Mouse (Mus musculus): ENCODE measurements around the gene Tango2.
A peak's percentile ranks its signal among the peaks of the same experiment; 100 is the strongest.

Tango2 gene

GRCm38 (mm10) chr16:18347931-18348600, at the start of gene Tango2, which contains the start of gene Arvcf:
Gene Tango2 (minus strand): TSS chr16:18348103.
Gene Arvcf (plus strand): TSS chr16:18348182.
- peak; percentile 94 for DNase-seq

DNA sequence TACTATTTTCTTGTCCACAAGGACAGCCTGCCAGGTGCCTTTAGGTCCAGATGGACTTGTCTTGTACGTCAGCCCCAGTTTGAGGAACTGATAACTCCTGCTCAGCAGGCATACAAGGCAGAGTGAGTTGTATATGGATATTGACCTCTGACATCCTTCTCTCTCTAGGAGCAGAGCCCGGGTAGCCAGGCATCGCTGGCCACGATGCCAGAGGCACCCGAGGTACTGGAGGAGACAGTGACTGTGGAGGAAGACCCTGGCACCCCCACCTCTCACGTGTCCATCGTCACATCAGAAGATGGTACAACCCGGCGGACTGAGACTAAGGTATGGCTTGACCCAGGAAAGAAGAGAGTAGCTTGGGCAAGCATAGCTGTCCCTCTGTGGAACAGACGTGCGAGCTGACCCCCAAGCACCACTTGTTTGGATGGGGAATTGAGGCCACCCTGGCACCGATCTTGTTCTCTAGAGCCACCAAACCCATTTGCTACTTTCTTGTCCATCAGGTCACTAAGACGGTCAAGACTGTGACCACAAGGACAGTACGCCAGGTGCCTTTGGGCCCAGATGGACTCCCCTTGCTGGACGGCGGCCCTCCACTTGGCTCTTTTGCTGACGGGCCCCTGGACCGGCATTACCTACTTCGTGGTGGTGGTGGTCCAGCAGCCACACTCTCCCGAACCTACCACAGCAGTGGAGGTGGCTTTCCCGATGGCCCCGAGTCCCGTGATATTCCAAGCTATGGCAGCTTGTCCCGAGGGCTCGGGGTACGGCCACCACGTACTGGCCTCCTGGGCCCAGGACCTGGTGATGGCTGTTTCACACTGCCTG, 49.1 kb upstream of the Tango2 start:
- no peak for DNase-seq

DNA sequence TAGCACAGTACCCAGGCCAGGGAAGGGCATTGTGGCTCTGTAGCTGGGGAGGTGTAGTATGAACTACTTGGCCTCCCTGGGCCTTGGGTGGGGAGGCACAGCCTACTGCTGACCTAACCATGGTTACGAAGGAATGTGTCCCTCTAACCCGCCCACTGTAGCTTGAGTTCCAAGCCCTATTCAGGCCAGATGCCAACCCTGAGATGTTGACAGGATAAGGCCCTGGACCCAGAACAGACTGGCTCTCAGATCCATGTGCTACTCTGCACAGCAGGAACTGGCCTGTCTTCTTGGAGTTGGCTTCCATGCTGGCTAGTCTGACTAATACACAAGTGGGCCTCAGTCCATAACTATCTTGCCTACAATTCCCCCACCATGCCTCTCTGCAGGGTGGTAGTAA, 48.3 kb upstream of the Tango2 start:
- peak; percentile 72 for DNase-seq

- DNase-seq = peak; percentile 66
Observed at GRCm38 (mm10) chr16:18395620-18396036, 47.7 kb upstream of the Tango2 start.

DNA sequence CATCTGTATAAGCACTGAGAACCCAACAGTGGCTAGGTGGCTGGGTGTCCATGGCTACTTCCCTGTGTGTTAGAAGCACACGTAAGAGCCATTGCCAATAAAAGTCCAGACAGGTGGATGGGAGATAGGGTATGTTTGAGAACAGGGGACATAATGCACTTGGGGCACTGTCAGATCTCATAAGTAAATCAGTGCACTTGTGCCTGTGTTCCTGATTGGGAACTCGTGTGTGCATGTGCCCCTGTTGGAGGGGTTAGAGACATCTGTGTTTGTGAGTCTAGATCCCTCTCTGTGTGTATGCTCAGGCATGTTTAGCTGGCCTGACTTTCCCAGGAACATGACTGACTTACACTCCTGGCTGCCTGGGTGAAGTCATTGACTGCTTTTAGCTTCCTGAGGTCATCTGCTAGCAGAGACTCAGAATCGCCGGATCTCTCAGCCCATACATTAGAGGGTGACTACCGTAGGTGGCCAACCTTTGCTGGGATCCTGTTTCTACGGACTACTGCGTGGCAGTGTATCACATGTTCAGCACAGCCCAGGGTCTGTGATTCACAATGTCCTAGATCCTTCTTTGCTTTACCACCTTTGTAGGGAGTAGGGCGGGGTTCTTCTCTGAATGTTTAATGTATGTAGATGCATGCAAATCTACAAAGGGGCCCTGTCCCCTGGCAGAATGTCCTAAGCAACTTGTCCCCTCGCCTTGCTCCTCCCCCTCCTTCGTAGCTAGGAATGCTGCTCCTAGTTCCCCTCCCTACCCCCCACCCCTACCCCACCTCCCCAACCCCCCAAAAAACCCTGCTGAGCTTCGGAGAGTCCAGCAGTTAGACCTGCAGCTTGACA, 47.1 kb upstream of the Tango2 start:
- no peak for DNase-seq

- no peak for DNase-seq
Observed at GRCm38 (mm10) chr16:18394056-18394455, 46.2 kb upstream of the Tango2 start.

DNA sequence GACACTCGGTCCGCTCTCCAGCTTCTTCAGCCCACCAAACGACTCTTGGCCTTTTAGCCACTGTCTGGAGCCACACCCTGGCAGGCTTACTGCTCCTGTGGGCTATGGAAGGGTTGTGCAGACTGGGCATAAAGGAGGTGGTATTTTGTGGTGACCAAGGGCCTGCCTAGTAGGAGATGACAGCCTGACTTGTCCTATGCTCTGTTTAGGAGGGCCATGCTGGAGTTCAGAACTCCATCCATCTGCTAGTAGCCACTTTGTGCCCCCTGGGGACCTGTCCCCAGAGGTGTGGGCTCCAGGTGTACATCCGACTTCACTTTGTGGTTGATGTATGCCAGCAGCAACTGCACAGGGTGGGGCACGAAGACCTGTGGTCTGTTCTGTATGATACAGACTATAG, 45.7 kb upstream of the Tango2 start:
- DNase-seq = no peak

GRCm38 (mm10) chr16:18392469-18393426, 44.8 kb upstream of the Tango2 start:
- DNase-seq = peak; percentile 92

DNA sequence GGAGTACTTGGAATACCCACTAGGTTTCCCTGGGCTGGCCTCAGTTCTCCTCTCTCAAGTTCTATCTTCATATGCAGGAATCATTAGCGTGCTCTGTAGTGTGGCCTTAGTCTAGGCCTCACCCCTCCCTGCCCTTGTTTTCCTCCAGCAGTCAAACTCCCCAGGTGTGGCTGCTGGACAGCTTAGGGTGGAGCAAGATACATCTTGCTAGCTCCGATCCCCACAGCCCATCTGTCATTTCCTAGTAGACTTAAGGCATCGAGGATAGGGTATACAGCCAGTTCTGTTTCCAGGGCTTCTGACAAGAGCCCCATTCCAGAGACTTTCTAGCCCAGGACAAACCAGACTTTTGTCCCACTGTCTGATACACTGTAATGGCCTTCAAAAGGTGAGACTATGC, 43.8 kb upstream of the Tango2 start:
- no peak for DNase-seq

DNA sequence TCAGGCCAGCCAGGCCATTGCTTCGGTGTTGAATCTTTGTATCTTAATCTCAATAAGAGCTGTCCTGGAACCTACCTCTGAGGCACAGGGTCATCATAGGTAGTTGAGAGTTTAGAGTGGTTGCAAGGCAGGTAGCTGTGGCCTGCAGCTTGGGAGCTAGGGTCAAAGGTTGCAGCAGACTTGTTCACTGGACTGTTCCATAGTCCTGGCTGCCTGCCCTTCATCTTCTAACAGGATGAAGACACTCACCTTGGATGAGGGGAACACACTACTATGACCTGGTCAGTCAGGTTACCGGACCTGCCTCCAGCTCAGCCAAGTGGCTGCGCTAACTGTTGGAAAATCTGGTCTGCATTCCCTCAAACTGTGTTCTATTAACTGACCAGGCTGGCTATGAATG, 43.2 kb upstream of the Tango2 start:
- peak; percentile 68 for DNase-seq

- no peak for DNase-seq
Observed at GRCm38 (mm10) chr16:18390399-18390798, 42.5 kb upstream of the Tango2 start.

- no peak for DNase-seq
Observed at GRCm38 (mm10) chr16:18388583-18389435, 40.9 kb upstream of the Tango2 start.

DNA sequence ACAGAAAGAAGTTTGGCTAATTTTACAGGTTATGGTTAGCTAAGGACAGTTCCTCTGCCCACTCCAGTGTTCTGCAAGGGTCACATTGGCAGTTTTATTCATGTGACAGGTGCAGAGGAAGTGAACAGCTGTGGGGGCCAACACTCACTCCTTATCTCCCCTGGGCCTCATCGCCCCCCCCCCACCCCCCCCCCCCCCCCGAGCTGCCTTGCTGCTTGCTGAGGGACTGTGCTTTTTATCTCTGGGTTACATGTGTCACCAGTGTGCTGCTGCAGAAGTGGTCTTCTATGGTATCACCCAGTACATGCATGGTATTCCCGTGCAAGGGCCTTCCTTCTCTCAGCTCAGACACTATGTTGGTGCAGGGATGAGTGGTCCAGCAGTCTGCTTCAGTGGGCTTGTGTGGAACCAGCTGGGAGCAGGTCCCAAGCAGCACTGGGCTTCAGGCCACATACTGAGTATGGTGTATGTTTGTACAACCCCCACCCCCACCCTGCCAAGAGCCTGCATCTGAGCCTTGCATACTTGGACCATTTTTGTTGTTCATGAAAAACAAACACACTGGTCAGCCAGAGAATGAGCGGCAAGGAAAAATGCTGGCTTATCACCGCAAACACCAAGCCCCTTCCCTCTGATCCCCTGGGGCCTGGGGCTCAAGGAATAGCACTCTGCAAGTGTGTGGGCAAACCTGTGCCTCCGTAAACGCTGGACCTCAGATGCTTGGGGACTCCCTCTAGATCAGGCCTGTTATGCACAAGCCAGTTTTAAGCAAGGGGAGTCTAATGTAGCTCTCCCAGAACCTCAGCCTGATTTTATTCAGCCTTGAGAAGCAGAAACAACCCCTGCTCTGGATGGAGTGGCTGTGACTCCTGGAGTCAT, 40.0 kb upstream of the Tango2 start:
- no peak for DNase-seq

DNA sequence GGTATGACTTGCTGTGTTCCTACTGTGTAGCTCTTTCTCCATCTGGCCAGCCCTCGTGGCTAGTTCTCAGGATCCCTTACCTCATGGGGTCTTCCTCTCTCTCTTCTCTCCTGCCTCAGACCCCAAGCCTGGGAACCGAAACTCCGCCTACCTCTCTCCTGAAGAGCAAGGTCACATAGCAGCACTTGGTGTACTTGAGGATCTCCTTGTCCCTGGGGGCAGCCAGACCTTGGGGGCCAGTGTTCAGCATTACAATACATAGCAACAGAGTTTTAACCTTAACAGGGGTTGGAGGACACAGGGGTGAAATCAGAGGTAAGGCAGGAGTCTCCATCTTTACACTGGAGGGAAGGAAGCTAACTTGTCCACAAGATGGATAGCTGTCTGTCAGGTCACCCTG, 39.1 kb upstream of the Tango2 start:
- DNase-seq = no peak

DNA sequence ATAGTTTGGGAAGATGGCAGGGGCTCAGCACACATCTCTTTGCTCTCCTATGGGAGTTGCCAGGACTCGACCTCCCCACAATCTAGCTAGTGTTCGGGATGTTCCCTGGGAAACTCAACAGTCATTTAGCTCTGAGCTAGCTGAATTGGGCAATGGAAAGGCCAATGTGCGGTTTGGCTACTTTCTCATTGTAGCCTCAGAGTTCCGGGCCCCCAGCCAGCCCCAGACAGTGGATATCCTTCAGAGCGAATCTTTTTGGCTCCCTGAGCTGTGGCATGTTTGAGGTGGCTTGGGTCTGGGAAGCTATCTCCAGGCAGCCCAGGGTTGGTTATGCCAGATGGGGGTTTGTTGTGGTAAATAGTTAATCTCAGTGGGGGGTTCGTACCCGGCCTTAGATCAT, 38.5 kb upstream of the Tango2 start:
- DNase-seq = no peak

DNA sequence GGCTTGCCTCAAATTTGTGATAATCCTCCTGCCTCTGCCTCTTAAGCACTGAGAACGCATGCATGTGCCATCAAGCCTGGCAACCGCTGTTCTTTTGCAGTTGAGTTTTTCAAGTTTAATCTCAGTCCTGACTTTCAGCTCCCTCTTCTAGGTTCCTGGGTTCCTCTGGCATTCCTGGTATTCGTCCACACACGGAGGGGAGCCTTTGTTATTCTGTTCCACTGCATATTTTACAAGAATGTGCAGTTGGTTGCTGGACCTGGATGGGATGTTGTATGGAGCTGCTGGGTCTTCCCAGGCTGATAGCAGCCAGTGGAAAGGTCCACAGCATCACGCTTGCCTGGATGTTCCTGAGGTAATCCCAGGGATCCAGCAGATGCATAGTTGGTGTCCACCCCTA, 37.5 kb upstream of the Tango2 start:
- no peak for DNase-seq

DNA sequence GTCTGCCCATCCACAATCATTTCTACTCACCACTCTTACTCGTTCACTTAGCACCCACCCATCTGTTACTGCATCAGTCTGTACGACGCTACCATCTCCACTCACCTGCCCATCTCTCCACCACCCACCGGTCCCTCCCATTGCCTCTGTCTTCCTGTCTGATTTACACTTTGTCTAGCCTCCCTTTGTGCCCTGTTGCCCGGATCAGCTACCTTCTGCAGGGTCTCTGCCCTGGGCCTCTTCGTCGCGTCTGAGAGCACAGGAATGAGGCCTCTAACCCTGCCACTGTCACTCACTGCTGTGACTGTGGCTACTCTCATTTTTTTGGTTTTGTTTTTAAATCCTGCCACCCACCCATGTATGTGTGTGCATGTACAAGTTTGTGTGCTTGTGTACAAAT, 36.8 kb upstream of the Tango2 start:
- DNase-seq = no peak

DNA sequence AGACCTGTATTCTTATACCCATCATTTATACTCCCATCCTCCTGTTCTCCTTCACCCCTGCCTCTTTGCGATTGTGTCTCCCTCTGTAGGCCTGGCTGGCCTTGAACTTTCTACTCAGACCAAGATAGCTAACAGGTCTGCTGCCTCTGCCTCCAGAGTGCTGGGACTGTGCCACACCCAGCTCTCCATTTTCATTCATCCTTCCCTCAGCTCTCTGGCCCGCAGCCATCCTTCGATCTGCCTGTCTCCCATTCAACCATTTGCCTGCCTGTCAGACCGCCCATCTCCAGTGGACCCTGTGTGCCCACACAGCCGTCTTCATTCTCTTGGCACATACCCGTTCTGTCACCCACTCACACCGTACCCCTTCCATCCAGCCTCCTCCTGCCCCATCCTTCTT, 36.3 kb upstream of the Tango2 start:
- DNase-seq = no peak

- DNase-seq = peak; percentile 60
Observed at GRCm38 (mm10) chr16:18383756-18384155, 35.9 kb upstream of the Tango2 start.

GRCm38 (mm10) chr16:18383045-18383726, 35.3 kb upstream of the Tango2 start:
- DNase-seq = no peak
